Mouse (Mus musculus): ENCODE results near the gene Esp34. TPM values are rescaled to one million over a fixed set of nuclear protein-coding genes. Genes with fewer than 3 reads are reported as not detected.

The Esp34 gene
- not detected for total RNA-seq (2022)

- no peak for DNase-seq (ENCODE audit: low spot score)
Measured at GRCm38 (mm10) chr17:38553892-38554291, at the start of gene Esp34. Gene Esp34 (plus strand): TSS chr17:38554192.

DNA sequence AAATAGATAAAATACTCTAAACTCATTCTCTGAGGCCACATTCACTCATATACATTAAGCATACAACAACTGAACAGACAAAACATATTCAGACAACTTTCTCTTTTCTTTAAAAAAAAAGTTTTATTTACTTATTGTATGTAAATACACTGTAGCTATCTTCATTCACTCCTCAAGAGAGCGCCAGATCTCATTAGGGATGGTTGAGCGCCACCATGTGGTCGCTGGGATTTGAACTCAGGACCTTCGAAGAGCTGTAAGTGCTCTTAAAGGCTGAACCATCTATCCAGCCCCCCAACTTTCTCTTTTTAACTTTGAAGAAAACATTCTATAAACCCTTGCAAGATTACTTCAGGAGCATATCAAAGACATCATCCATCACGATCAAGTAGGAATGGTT lies 8.5 kb downstream of the Esp34 start:
- no peak for DNase-seq (ENCODE audit: low spot score)

Other genes starting within 250 kb of the Esp34 start
- not detected for gene Olfr137, start 246.6 kb upstream of the Esp34 start, total RNA-seq (2022)
- not detected for gene Olfr136, start 224.4 kb upstream of the Esp34 start, total RNA-seq (2022)
- not detected for gene Esp36, start 134.0 kb upstream of the Esp34 start, total RNA-seq (2022)
- not detected for gene Esp31, start 85.3 kb downstream of the Esp34 start, total RNA-seq (2022)

Data from heart, adult 8-10 months (tissue).